ENCODE assay signal across 17 mouse cellular contexts in the genomic region with DNA sequence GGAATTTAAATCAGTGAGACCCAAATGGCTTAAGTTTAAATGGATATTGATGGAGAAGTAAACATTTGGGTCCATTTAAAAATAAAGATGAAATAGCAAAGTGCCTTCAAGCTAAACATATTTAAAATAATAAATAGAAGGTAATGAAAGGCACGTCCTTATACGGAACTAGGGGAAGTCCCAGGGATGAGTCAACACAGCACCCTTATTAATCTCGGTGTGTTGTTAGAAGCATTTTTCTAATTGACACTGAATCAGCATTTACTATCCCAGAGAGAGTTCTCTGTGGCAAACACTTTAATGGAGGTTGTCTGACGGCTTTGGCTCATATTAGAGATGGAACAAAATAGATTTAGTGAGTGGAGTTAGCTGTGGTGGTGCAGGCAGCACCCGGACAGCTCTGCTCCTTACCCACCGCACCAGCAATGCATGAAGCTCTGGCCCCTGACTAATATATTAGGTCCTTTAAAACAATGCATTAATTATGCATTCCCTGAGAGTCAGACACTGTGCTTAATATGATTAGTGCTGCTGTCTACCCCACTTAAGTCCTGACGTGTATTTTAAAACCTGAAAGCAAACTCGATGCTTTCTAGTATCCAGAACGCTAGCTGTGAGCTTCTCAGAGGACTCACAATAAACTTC. TPM values are rescaled to one million over a fixed set of nuclear protein-coding genes. Genes with fewer than 3 reads are reported as not detected.
DNase-seq lines count a peak whose midpoint lies in the region; ATAC-seq and TF ChIP-seq lines count a peak whose summit lies in the region.
"Had no signal": no experiment of that assay in that cellular context is flagged by ENCODE, and none has a peak within 500 bp of the region (broad histone marks: within the 10 kb centered on the region; RNA-seq: fewer than 3 reads in every experiment).

No protein-coding gene starts in this region.

- TF ChIP-seq POLR2A in thymus, adult 2 months (IDR thresholded peaks at IDR 0.05; ENCODE audit: control insufficient read depth, extremely low read depth, insufficient read depth, low read length, poor library complexity): no peak

- TF ChIP-seq CTCF in midbrain, postnatal 0 days (IDR thresholded peaks at IDR 0.05): no peak
- no peak for TF ChIP-seq CTCF in thymus, adult 2 months (IDR thresholded peaks at IDR 0.05; ENCODE audit: borderline replicate concordance, control insufficient read depth, extremely low read depth, insufficient read depth, low read length, poor library complexity)
- no peak for TF ChIP-seq CTCF in gastrocnemius, adult 2 months (IDR thresholded peaks at IDR 0.05)

- ATAC-seq in midbrain, embryonic 12.5 days (ENCODE audit: low FRiP score, low read depth): peak; percentile 66; the same call in 1 of the 2 replicates
- ATAC-seq in midbrain, postnatal 0 days (ENCODE audit: low FRiP score): no peak
- 0 out of 2 replicates have a peak, but pooled peaks have one; percentile 45 for ATAC-seq in hindbrain, embryonic 11.5 days (ENCODE audit: low FRiP score)
- ATAC-seq in midbrain, embryonic 14.5 days (ENCODE audit: low FRiP score, low TSS enrichment): peak; percentile 62; the same call in 1 of the 2 replicates

- intact Hi-C loops in gastrocnemius, adult 2 months (cut with DNase I): no loop called here

- H3K9ac ChIP-seq in midbrain, embryonic 12.5 days (replicated peaks): 0 out of 2 replicates have a peak overlapping the region, but pooled peaks have one; percentile 20
- H3K9ac ChIP-seq in midbrain, postnatal 0 days (replicated peaks; ENCODE audit: low read length, poor library complexity, severe bottlenecking): no peak overlapping the region
- no peak overlapping the region for H3K9ac ChIP-seq in hindbrain, embryonic 11.5 days (ENCODE audit: low read depth, low read length)
- H3K9ac ChIP-seq in midbrain, embryonic 14.5 days (replicated peaks; ENCODE audit: low read length): no peak overlapping the region
- H3K9ac ChIP-seq: kidney, embryonic 15.5 days; lung, embryonic 15.5 days had no signal

- no peaks in the 10 kb centered on the region for H3K36me3 ChIP-seq in midbrain, embryonic 12.5 days
- no peaks in the 10 kb centered on the region for H3K36me3 ChIP-seq in midbrain, postnatal 0 days (ENCODE audit: insufficient read depth, low read length)
- no peaks in the 10 kb centered on the region for H3K36me3 ChIP-seq in hindbrain, embryonic 11.5 days (ENCODE audit: control insufficient read depth, insufficient read depth, low read length)
- H3K36me3 ChIP-seq in midbrain, embryonic 14.5 days (ENCODE audit: control insufficient read depth, insufficient read depth, low read length): no peaks in the 10 kb centered on the region
- H3K36me3 ChIP-seq in thymus, adult 2 months (ENCODE audit: control insufficient read depth, insufficient read depth, low read length): no peaks in the 10 kb centered on the region
- H3K36me3 ChIP-seq: heart, embryonic 10.5 days; kidney, embryonic 15.5 days; lung, embryonic 15.5 days had no signal

- peak overlapping the region; percentile 68; the same call in 1 of the 2 replicates for H3K27ac ChIP-seq in midbrain, embryonic 12.5 days (replicated peaks)
- H3K27ac ChIP-seq in midbrain, postnatal 0 days (ENCODE audit: low read depth, low read length): no peak overlapping the region
- H3K27ac ChIP-seq in hindbrain, embryonic 11.5 days (ENCODE audit: low read depth, low read length): no peak overlapping the region; the same call in 1 of the 2 replicates
- no peak overlapping the region; the same call in 1 of the 2 replicates for H3K27ac ChIP-seq in midbrain, embryonic 14.5 days (replicated peaks; ENCODE audit: low read depth, low read length)
- no peak overlapping the region for H3K27ac ChIP-seq in thymus, adult 2 months (ENCODE audit: control insufficient read depth, insufficient read depth, low read length)
- H3K27ac ChIP-seq in gastrocnemius, adult 2 months: no peak overlapping the region
- H3K27ac ChIP-seq: heart, embryonic 10.5 days; lung, embryonic 15.5 days had no signal

- H3K4me1 ChIP-seq in midbrain, embryonic 12.5 days: peaks cover 34% of the 10 kb centered on the region
- H3K4me1 ChIP-seq in midbrain, postnatal 0 days (ENCODE audit: insufficient read depth, low read length): peaks cover 6% of the 10 kb centered on the region
- H3K4me1 ChIP-seq in hindbrain, embryonic 11.5 days (replicated peaks; ENCODE audit: control insufficient read depth, insufficient read depth, low read length): peaks cover 9% of the 10 kb centered on the region; the same call in 1 of the 2 replicates
- peaks cover 35% of the 10 kb centered on the region for H3K4me1 ChIP-seq in midbrain, embryonic 14.5 days (ENCODE audit: control insufficient read depth, insufficient read depth, low read length)
- H3K4me1 ChIP-seq in thymus, adult 2 months (replicated peaks; ENCODE audit: control insufficient read depth, insufficient read depth, low read length): peaks cover 2% of the 10 kb centered on the region

- no peak for DNase-seq in midbrain, postnatal 0 days (ENCODE audit: low spot score)
- DNase-seq in hindbrain, embryonic 11.5 days (ENCODE audit: low spot score): no peak
- peak; percentile 61 for DNase-seq in midbrain, embryonic 14.5 days
- no peak for DNase-seq in thymus, adult 2 months
- DNase-seq in gastrocnemius, adult 2 months: no peak
- no peak for DNase-seq in kidney, adult 11 months
- DNase-seq: cerebellum, adult 9-11 months; gastrocnemius, postnatal 14 days; heart, postnatal 4 days; liver; right cerebral cortex, postnatal 14 days; thymus, adult 18-20 months had no signal

- no peaks in the 10 kb centered on the region for H3K9me3 ChIP-seq in midbrain, embryonic 12.5 days
- no peaks in the 10 kb centered on the region for H3K9me3 ChIP-seq in midbrain, postnatal 0 days (ENCODE audit: low read length)
- no peaks in the 10 kb centered on the region for H3K9me3 ChIP-seq in hindbrain, embryonic 11.5 days (ENCODE audit: control insufficient read depth, low read length)
- no peaks in the 10 kb centered on the region for H3K9me3 ChIP-seq in midbrain, embryonic 14.5 days (ENCODE audit: control insufficient read depth, low read length)
- H3K9me3 ChIP-seq: heart, embryonic 10.5 days; kidney, embryonic 15.5 days; lung, embryonic 15.5 days; megakaryocyte, embryonic 14.5 days had no signal

- peak overlapping the region; percentile 15; the same call in 1 of the 2 replicates for H3K4me2 ChIP-seq in midbrain, embryonic 12.5 days (replicated peaks)
- no peak overlapping the region for H3K4me2 ChIP-seq in midbrain, postnatal 0 days (ENCODE audit: low read depth, low read length, poor library complexity, severe bottlenecking)
- H3K4me2 ChIP-seq in hindbrain, embryonic 11.5 days (replicated peaks; ENCODE audit: low read depth, low read length): no peak overlapping the region
- H3K4me2 ChIP-seq in midbrain, embryonic 14.5 days (ENCODE audit: low read length): peak overlapping the region; percentile 19; the same call in 1 of the 2 replicates
- H3K4me2 ChIP-seq: kidney, embryonic 15.5 days; lung, embryonic 15.5 days had no signal

- H3K27me3 ChIP-seq in midbrain, embryonic 12.5 days: no peaks in the 10 kb centered on the region
- no peaks in the 10 kb centered on the region for H3K27me3 ChIP-seq in midbrain, postnatal 0 days (ENCODE audit: insufficient read depth, low read length)
- H3K27me3 ChIP-seq in hindbrain, embryonic 11.5 days (ENCODE audit: control insufficient read depth, insufficient read depth, low read length): no peaks in the 10 kb centered on the region
- 0 out of 2 replicates have a peak, but pooled peaks cover 4% of the 10 kb centered on the region for H3K27me3 ChIP-seq in midbrain, embryonic 14.5 days (ENCODE audit: control insufficient read depth, insufficient read depth, low read length)
- no peaks in the 10 kb centered on the region for H3K27me3 ChIP-seq in thymus, adult 2 months (ENCODE audit: control insufficient read depth, insufficient read depth, low read length)
- H3K27me3 ChIP-seq: kidney, embryonic 15.5 days; megakaryocyte, embryonic 14.5 days had no signal

- H3K4me3 ChIP-seq in midbrain, embryonic 12.5 days: no peak overlapping the region
- H3K4me3 ChIP-seq in midbrain, postnatal 0 days (ENCODE audit: low read depth, low read length): no peak overlapping the region
- H3K4me3 ChIP-seq in hindbrain, embryonic 11.5 days (ENCODE audit: low read depth, low read length): no peak overlapping the region
- H3K4me3 ChIP-seq in midbrain, embryonic 14.5 days (replicated peaks; ENCODE audit: low read depth, low read length): no peak overlapping the region
- H3K4me3 ChIP-seq in thymus, adult 2 months (ENCODE audit: control insufficient read depth, insufficient read depth, low read length): no peak overlapping the region
- no peak overlapping the region for H3K4me3 ChIP-seq in gastrocnemius, adult 2 months
- H3K4me3 ChIP-seq: heart, embryonic 10.5 days; kidney, embryonic 15.5 days; lung, embryonic 15.5 days; megakaryocyte, embryonic 14.5 days had no signal

- WGBS in midbrain, embryonic 12.5 days: 38% methylated on average over 9 of the region's 9 CpGs
- WGBS in midbrain, postnatal 0 days: 27% methylated on average over 9 of the region's 9 CpGs
- 49% methylated on average over 9 of the region's 9 CpGs for WGBS in hindbrain, embryonic 11.5 days
- 22% methylated on average over 9 of the region's 9 CpGs for WGBS in midbrain, embryonic 14.5 days
- WGBS in thymus, adult 2 months: 90% methylated on average over 9 of the region's 9 CpGs

RNA-seq across cellular contexts. Expression of gene Cox10, which starts 56.7 kb away (rescaled TPM):
- 21.1 and 23.9 TPM in 2 replicates for polyA plus RNA-seq in midbrain, embryonic 12.5 days (2016; fragmentation: Nextera tagmentation; extraction: Ambion mirVana)
- 21.5 and 24.2 TPM in 2 replicates for total RNA-seq in midbrain, postnatal 0 days (2014; rRNA removed)
- 34.5 and 36.4 TPM in 2 replicates for polyA plus RNA-seq in midbrain, postnatal 0 days (2015; fragmentation: Nextera tagmentation; extraction: Ambion mirVana)
- 25.2 and 26.3 TPM in 2 replicates for polyA plus RNA-seq in hindbrain, embryonic 11.5 days (2014; fragmentation: Nextera tagmentation; extraction: Ambion mirVana)
- 24.3 and 26.8 TPM in 2 replicates for polyA plus RNA-seq in midbrain, embryonic 14.5 days (2014; fragmentation: Nextera tagmentation; extraction: Ambion mirVana)
- polyA plus RNA-seq in thymus, adult 2 months (2012; rRNA removed): 20.2 and 24.2 TPM in 2 replicates
- total RNA-seq in gastrocnemius, adult 2 months (2021): 10 to 100 TPM; 37.3 to 51.9 TPM

Comparison
In these comparisons a context has a peak if more than half of its experiments do, and no peak if none do; other contexts are left out.
1. H3K4me2 ChIP-seq: peak in midbrain, embryonic 12.5 days (single experiment) and midbrain, embryonic 14.5 days (single experiment); none in midbrain, postnatal 0 days (single experiment) and hindbrain, embryonic 11.5 days (single experiment).